In genomic region chr4:124656518-124656853, GRCm38 (mm10) we compare ENCODE assay signal across 7 mouse cellular contexts. TPM values are rescaled to one million over a fixed set of nuclear protein-coding genes. Genes with fewer than 3 reads are reported as not detected.
A peak's percentile ranks its signal among the peaks of the same experiment; 100 is the strongest.
DNase-seq lines count a peak whose midpoint lies in the region; ATAC-seq and TF ChIP-seq lines count a peak whose summit lies in the region.

Pou3f1 (plus strand) TSS chr4:124656807.

- H3K4me2 ChIP-seq in midbrain, embryonic 16.5 days (ENCODE audit: low read length) = peak within 1 kb of the TSS; percentile 89

- ATAC-seq in midbrain, embryonic 16.5 days = peak; percentile 29

- H3K27me3 ChIP-seq in erythroblast, embryonic 14.5 days (ENCODE audit: control insufficient read depth) = peaks cover 100% of the 10 kb centered on the region
- peaks cover 25% of the 10 kb centered on the region for H3K27me3 ChIP-seq in midbrain, embryonic 16.5 days (ENCODE audit: control insufficient read depth, insufficient read depth, low read depth, low read length)

- no peak for TF ChIP-seq POLR2A in lung, adult 2 months (IDR thresholded peaks at IDR 0.05; ENCODE audit: borderline replicate concordance, extremely low read depth, low read depth, low read length)

- H3K9me3 ChIP-seq in erythroblast, embryonic 14.5 days (ENCODE audit: control insufficient read depth, low read length) = peaks cover 23% of the 10 kb centered on the region
- H3K9me3 ChIP-seq in midbrain, embryonic 16.5 days (replicated peaks; ENCODE audit: control insufficient read depth, low read length, poor library complexity, severe bottlenecking) = no peaks in the 10 kb centered on the region

- no peak for TF ChIP-seq CTCF in lung, adult 2 months (IDR thresholded peaks at IDR 0.05; ENCODE audit: insufficient read depth, low read length)

- H3K9ac ChIP-seq in midbrain, embryonic 16.5 days (ENCODE audit: low read depth, low read length) = peak within 1 kb of the TSS; percentile 68

- peaks cover 7% of the 10 kb centered on the region; the same call in 1 of the 2 replicates for H3K4me1 ChIP-seq in lung, adult 2 months (ENCODE audit: control insufficient read depth, insufficient read depth, low read length)
- H3K4me1 ChIP-seq in erythroblast, embryonic 14.5 days (ENCODE audit: control insufficient read depth) = peaks cover 18% of the 10 kb centered on the region
- H3K4me1 ChIP-seq in midbrain, embryonic 16.5 days (ENCODE audit: control insufficient read depth, insufficient read depth, low read length) = peaks cover 21% of the 10 kb centered on the region

- peak within 1 kb of the TSS; percentile 56 for H3K4me3 ChIP-seq in lung, adult 2 months (replicated peaks; ENCODE audit: extremely low read depth, low read depth, low read length)
- H3K4me3 ChIP-seq in erythroblast, embryonic 14.5 days (replicated peaks) = peak within 1 kb of the TSS; percentile 44
- peak within 1 kb of the TSS; percentile 49 for H3K4me3 ChIP-seq in midbrain, embryonic 16.5 days (ENCODE audit: low read depth, low read length)

- DNase-seq in lung, adult 2 months = no peak
- DNase-seq in lung, postnatal 14 days = no peak
- DNase-seq in layer of hippocampus, postnatal 10 days (ENCODE audit: low spot score in 2 of 2) = no peak
- no peak for DNase-seq in T-cell, adult 2 months (ENCODE audit: low spot score)
- no peak for DNase-seq in adrenal gland, postnatal 14 days

- H3K36me3 ChIP-seq in erythroblast, embryonic 14.5 days (ENCODE audit: control insufficient read depth) = no peaks in the 10 kb centered on the region
- H3K36me3 ChIP-seq in midbrain, embryonic 16.5 days (ENCODE audit: control insufficient read depth, insufficient read depth, low read length) = no peaks in the 10 kb centered on the region

- 4% methylated on average over 15 of the region's 15 CpGs for WGBS in lung, adult 2 months
- under 1% methylated on average over 15 of the region's 15 CpGs for WGBS in midbrain, embryonic 16.5 days

- peak within 1 kb of the TSS; percentile 64 for H3K27ac ChIP-seq in midbrain, embryonic 16.5 days (ENCODE audit: low read length)

RNA-seq across cellular contexts. Expression of gene Pou3f1, which starts in this region (rescaled TPM):
- polyA plus RNA-seq in lung, adult 2 months (2012; rRNA removed) = 0.16 and 0.22 TPM in 2 replicates
- 0.01 and 0.02 TPM in 2 replicates for polyA plus RNA-seq in erythroblast, embryonic 14.5 days (2012)
- 10 to 100 TPM; 48.6 to 55.5 TPM for total RNA-seq in layer of hippocampus, postnatal 10 days (2021)
- polyA plus RNA-seq in midbrain, embryonic 16.5 days (2015; fragmentation: Nextera tagmentation; extraction: Ambion mirVana) = 12.3 and 14.4 TPM in 2 replicates
- total RNA-seq in adrenal gland, postnatal 14 days (2021) = 0.11 and 0.19 TPM in 2 replicates

Comparison
In these comparisons a context has a peak if more than half of its experiments do, and no peak if none do; other contexts are left out.
1. RNA of gene Pou3f1 (total RNA-seq): 48.6 to 55.5 TPM in layer of hippocampus, postnatal 10 days; 0.11 to 0.19 TPM in adrenal gland, postnatal 14 days; every median in the first group is over 10 times any median in the second.
2. RNA of gene Pou3f1 (polyA plus RNA-seq): 12.3 to 14.4 TPM in midbrain, embryonic 16.5 days; 0.16 to 0.22 TPM in lung, adult 2 months and 0.01 to 0.02 TPM in erythroblast, embryonic 14.5 days; every median in the first group is over 10 times any median in the second.
3. Peak in every context shown above with its lines, with median percentiles within 50 percentile points of each other: H3K4me3 ChIP-seq.